Mouse (Mus musculus) liver, postnatal 0 days (tissue): ENCODE measurements at regions not wholly inside any gene's neighbourhood (a gene's known extent, or its start where the extent isn't known, plus 50 kb on each side); places are given as distances from the start of the nearest gene placed in this dataset.

ENCODE experiments used
- ATAC-seq: fragments of 200-750 bp; cut with Nextera tagmentation; 2 replicates; pipeline ENCODE4 v1.8.0; 2017; ENCODE audit warnings: mild to moderate bottlenecking, moderate library complexity
- DNase-seq: peaks from one replicate; pipeline ENCODE4 v3.0.0-alpha.2; 2016
- H3K27ac ChIP-seq: fragments of 300-500 bp; sonication (generic); 2 replicates; pipeline ENCODE4 v1.5.1; 2014; ENCODE audit warnings: antibody characterized with exemption, moderate library complexity, mild to moderate bottlenecking, low read depth
- H3K27me3 ChIP-seq: fragments of 300-500 bp; sonication (generic); 2 replicates; pipeline ENCODE4 v1.6.1; 2014; ENCODE audit warnings: low read length, control low read depth, mixed read lengths; ENCODE audit not compliant: insufficient read depth
- H3K36me3 ChIP-seq: fragments of 300-500 bp; sonication (generic); replicated peaks from 2 replicates; pipeline ENCODE4 v1.6.1; 2014; ENCODE audit warnings: mild to moderate bottlenecking, control low read depth, low read length, moderate library complexity, mixed read lengths; ENCODE audit not compliant: insufficient read depth
- H3K4me1 ChIP-seq: fragments of 300-500 bp; sonication (generic); 2 replicates; pipeline ENCODE4 v1.6.1; 2014; ENCODE audit warnings: antibody characterized with exemption, mild to moderate bottlenecking, control low read depth; ENCODE audit not compliant: insufficient read depth
- H3K4me2 ChIP-seq: fragments of 300-500 bp; sonication (generic); 2 replicates; pipeline ENCODE4 v1.6.1; 2014; ENCODE audit warnings: low read depth, mild to moderate bottlenecking, low read length, moderate library complexity, mixed read lengths
- H3K4me3 ChIP-seq: fragments of 300-500 bp; sonication (generic); 2 replicates; pipeline ENCODE4 v1.5.1; 2014; ENCODE audit warnings: low read depth, low read length
- H3K9ac ChIP-seq: fragments of 300-500 bp; sonication (generic); replicated peaks from 2 replicates; pipeline ENCODE4 v1.6.1; 2014; ENCODE audit warnings: mild to moderate bottlenecking, moderate library complexity
- H3K9me3 ChIP-seq: fragments of 300-500 bp; sonication (generic); 2 replicates; pipeline ENCODE4 v1.6.1; 2016; ENCODE audit warnings: mild to moderate bottlenecking, control low read depth, low read length, mixed read lengths
- CTCF ChIP-seq: sonication (generic); IDR thresholded peaks from 2 replicates; pipeline ENCODE4 v1.5.1; 2016; ENCODE audit warnings: antibody characterized with exemption, low read depth
- EP300 ChIP-seq: IDR thresholded peaks from 2 replicates; pipeline ENCODE4 v1.6.1; 2016; ENCODE audit warnings: antibody characterized with exemption, low read depth, mild to moderate bottlenecking
- WGBS: fragments of 180-500 bp; shearing (Covaris S2); extraction: QIAGEN DNeasy Blood & Tissue Kit; methylation state at CpG from one replicate; pipeline ENCODE4 v1.1.7; 2014; ENCODE audit not compliant: insufficient replicate concordance; 5-methylcytosine and 5-hydroxymethylcytosine counted together

- Histone ChIP-seq H3K9ac (no peak overlapping the region), H3K9me3 (no peaks in the 10 kb centered on the region), H3K36me3 (no peaks in the 10 kb centered on the region), H3K4me3 (no peak overlapping the region), H3K4me1 (no peaks in the 10 kb centered on the region), H3K27me3 (no peaks in the 10 kb centered on the region), H3K4me2 (no peak overlapping the region), H3K27ac (no peak overlapping the region)
- ATAC-seq (no peak), DNase-seq (no peak)
- 41% methylated on average over 2 of the region's 2 CpGs for WGBS
- TF ChIP-seq CTCF (no peak), EP300 (no peak)
Measured at GRCm38 (mm10) chr16:51386456-51386855, 644.6 kb upstream of the Cblb start.

GRCm38 (mm10) chr16:51387498-51387897, 643.5 kb upstream of the Cblb start:
- no peak overlapping the region for H3K4me2 ChIP-seq
- no peak overlapping the region for H3K27ac ChIP-seq
- H3K36me3 ChIP-seq: no peaks in the 10 kb centered on the region
- ATAC-seq (no peak), DNase-seq (no peak)
- H3K4me1 ChIP-seq: no peaks in the 10 kb centered on the region
- H3K9me3 ChIP-seq: no peaks in the 10 kb centered on the region
- H3K4me3 ChIP-seq: no peak overlapping the region
- no peak overlapping the region for H3K9ac ChIP-seq
- TF ChIP-seq CTCF (no peak), EP300 (no peak)
- WGBS: 77% methylated on average over 1 of the region's 1 CpGs
- no peaks in the 10 kb centered on the region for H3K27me3 ChIP-seq

DNA sequence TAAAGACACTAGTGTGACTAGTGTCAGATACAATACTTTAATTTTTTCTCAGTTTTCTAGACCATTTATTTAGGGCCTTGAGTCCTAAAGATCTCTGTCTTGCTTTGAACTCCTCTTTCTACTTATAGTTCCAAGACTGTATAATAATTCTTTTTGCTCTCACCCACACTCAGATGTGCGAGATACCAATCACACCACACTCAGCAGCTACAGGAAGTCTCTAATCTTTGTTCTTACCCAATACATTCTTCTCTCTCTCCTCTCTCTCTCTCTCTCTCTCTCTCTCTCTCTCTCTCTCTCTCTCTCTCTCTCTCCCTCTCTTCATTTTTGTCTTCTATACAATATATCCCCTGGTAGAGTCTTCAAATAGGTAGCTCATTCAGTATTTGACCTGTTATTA, 637.2 kb upstream of the Cblb start:
- H3K4me3 ChIP-seq: no peak overlapping the region
- no peaks in the 10 kb centered on the region for H3K27me3 ChIP-seq
- no peak overlapping the region for H3K27ac ChIP-seq
- DNase-seq (no peak), ATAC-seq (no peak)
- TF ChIP-seq CTCF: no peak
- no peak for TF ChIP-seq EP300
- 50% methylated on average over 1 of the region's 1 CpGs for WGBS
- no peak overlapping the region for H3K4me2 ChIP-seq
- no peaks in the 10 kb centered on the region for H3K9me3 ChIP-seq
- no peaks in the 10 kb centered on the region for H3K36me3 ChIP-seq
- H3K4me1 ChIP-seq: no peaks in the 10 kb centered on the region
- no peak overlapping the region for H3K9ac ChIP-seq
